Mouse (Mus musculus) heart, postnatal 0 days (tissue): Measurements from ENCODE around the gene Osbp2.

Experiments
- CTCF ChIP-seq: IDR thresholded peaks from 2 replicates; pipeline ENCODE4 v1.5.1; 2016; ENCODE audit warnings: antibody characterized with exemption, control low read depth, low read depth
- EP300 ChIP-seq: IDR thresholded peaks from 2 replicates; pipeline ENCODE4 v1.6.1; 2016; ENCODE audit warnings: antibody characterized with exemption, low read depth

DNA sequence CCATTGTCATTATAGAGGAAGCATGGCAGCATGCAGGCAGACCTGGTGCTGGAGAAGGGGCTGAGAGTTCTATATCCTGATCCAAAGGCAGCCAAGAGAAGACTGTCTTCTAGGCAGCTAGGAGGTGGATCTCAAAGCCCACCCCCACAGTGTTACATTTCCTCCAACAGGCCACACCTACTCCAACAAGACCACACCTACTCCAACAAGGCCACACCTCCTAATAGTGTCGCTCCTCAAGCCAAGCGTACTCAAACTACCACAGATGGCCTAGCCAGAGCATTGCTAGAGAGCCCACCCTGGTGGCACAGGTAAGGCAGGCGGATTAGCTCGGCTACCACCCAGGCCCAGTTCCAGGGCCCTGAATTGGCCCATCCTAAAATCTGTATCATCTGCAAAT, 28.4 kb downstream of the Osbp2 start:
- TF ChIP-seq CTCF (no peak), EP300 (no peak)
